Mouse (Mus musculus) left cerebral cortex, postnatal 14 days (tissue): Measurements from ENCODE around the gene Scpep1. TPM values are rescaled to one million over a fixed set of nuclear protein-coding genes. Genes with fewer than 3 reads are reported as not detected.
"Not testable (repeated sequence)": the region's sequence is repeated elsewhere in the genome, so short reads cannot be mapped to it uniquely, and the experiment has no call there.

Experiments used
- DNase-seq, 2 experiments: peaks; one replicate each; pipeline ENCODE4 v3.0.0; 2021 to 2022; ENCODE audit warnings: low spot score in 2 of 2, mixed read lengths in 1 of 2
- intact Hi-C: fragments of 180-260 bp; cut with DNase I; formaldehyde crosslinking; loops from one replicate; pipeline ENCODE4 v1.15.1; 2025
- total RNA-seq, 2 experiments: library from RNA; stranded (reverse); gene quantifications; 2 replicates each; pipeline ENCODE4 v1.2.3; 2021

Scpep1 gene
- total RNA-seq, 2 experiments from 2014 or later = 19.8 to 19.9 TPM

- DNase-seq = no peak
- intact Hi-C loops = no loop called here
Measured at GRCm38 (mm10) chr11:88937886-88938285, 17.4 kb downstream of the Scpep1 start.

- DNase-seq = peak; percentile 48 to 53
- intact Hi-C loops = no loop called here
Measured at GRCm38 (mm10) chr11:88934089-88935000, 20.9 kb downstream of the Scpep1 start.

DNA sequence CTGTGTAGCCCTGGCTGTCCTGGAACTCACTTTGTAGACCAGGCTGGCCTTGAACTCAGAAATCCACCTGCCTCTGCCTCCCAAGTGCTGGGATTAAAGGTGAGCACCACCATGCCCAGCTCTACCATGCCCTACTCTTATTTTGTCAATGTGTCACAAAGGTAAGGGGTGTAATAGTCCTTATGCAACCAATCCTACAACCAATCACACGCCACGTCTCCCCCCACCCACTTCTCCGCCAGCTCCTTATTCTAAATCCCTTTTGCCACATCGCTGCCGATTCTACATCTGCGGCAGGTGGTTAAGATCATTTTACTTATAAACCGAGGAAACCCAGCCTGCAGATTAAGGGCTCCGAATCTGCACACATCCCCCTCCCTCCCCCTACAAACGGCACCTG, 22.2 kb downstream of the Scpep1 start:
- intact Hi-C loops = no loop called here

DNA sequence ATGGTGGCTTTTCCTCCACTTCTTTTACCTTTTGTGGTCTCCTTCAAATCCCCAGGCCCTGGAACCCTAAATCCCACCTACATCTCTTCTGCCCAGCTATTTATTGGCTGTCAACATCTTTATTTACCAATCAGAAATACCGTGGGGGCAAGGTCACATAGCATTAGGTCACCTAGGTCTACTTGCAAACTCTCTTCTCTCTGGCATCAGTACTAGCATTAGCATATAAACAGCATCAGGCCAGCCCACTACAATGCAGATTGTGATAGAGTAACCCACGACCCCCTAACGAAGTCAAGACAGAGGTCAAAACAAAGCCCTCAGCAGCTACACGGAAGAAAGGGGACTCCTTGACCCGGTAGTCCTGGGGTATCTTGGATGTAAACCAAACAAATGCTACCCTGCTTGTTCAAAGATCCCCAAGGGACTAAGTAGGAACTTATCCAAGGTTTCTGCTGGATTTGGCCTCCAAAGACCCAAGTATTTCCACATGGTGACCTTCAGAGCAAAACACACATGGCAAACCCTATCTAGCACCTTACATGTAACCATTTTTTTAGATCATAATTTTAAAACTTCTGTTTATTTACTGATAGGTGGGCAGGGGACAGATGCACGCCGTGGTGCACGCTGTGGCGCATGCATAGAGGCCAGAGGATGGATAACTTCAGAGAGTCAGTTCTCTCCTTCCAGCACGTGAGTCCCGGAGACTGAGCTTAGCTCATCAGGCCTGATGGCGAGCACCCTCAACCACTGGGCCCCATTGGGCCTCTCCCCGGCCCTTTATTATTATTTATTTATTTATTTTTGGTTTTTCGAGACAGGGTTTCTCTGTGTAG, 23.4 kb downstream of the Scpep1 start:
- DNase-seq = no peak
- intact Hi-C loops = no loop called here

More for the DNA sequence above, 22.2 kb downstream of the Scpep1 start:
- DNase-seq = no peak

- DNase-seq = no peak
- intact Hi-C loops = no loop called here
Measured at GRCm38 (mm10) chr11:88926566-88926965, 28.7 kb downstream of the Scpep1 start.

DNA sequence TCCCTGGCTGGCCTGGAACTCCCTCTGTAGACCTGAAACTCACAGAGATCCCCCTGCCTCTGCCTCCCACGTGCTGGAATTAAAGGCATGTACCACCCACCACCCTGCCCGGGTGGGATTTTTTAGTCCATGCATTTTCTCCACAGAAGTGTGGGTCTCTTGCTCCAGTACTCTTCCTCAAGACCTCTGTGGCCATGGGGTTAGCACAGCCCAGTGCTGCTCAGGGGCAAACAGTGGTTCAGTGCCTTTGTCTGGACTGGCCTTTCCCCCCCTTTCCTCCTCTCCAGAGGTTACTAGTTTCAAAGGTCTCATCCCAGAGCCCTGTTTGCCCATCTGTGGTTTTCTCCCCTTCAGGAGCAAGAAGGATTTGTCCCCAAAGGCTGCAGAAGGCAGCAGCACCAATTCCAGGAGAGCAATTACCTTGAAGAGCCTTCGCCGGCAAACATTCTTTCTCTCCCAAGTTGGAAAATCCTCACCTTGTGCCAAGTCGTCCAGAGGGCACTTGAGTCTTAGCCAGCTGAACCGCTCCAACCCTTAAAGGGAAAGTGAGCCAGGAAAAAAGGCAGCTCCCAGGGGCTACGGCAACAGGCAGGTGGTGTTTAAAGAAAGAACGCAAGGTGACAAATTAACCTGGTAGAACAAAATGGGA, 45.8 kb downstream of the Scpep1 start:
- no peak for DNase-seq
- intact Hi-C loops = loop anchor here (5.0 kb wide), 1 partner anchor 63 kb away; the partner anchor contains the start of gene Coil

DNA sequence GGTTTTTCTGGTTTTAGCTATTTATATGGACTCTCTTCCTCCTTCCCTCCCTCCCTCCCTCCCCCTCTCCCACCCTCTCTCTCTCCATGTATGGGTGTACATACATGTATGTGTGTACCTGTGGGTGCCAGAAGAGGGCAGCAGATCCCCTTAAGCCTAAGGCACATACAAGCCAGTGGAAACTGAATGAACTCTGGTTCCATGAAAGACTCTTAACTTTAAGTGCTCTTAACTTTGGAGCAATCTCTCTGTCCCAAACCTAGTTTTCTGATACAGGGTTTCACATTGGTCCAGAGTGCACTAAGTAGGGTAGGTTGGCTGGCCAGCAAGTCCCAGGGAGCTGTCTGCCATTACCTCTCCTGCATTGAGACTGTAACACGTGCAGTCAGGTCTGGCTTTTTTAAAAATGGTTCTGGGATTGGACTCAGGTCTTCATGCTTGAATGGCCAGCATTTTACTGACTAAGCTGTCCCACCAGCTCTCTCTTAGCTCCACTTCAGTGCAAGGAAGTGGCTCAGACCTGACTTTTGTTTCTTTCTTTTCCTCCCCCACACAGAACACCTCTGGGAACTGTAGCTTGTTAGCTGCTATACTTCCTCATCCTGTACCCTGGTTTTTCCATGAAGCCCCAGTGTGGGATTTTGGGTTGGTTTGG, 46.6 kb downstream of the Scpep1 start:
- intact Hi-C loops = loop anchor here (5.0 kb wide), 1 partner anchor 64 kb away; the partner anchor contains the start of gene Coil
- peak; percentile 69 to 80 for DNase-seq

GRCm38 (mm10) chr11:88907886-88908285, 47.4 kb downstream of the Scpep1 start:
- DNase-seq = no peak
- intact Hi-C loops = loop anchor here (5.0 kb wide), 1 partner anchor 64 kb away; the partner anchor contains the start of gene Coil

- no peak for DNase-seq
- intact Hi-C loops = loop anchor here (5.0 kb wide), 1 partner anchor 67 kb away; the partner anchor contains the start of gene Coil
Measured at GRCm38 (mm10) chr11:88905621-88906020, 49.6 kb downstream of the Scpep1 start.

GRCm38 (mm10) chr11:88904080-88904479, 51.2 kb downstream of the Scpep1 start:
- no peak for DNase-seq
- intact Hi-C loops = no loop called here

GRCm38 (mm10) chr11:88902762-88903161, 52.5 kb downstream of the Scpep1 start:
- no peak for DNase-seq
- intact Hi-C loops = no loop called here

GRCm38 (mm10) chr11:88901341-88901802, 53.9 kb downstream of the Scpep1 start:
- intact Hi-C loops = no loop called here
- no peak for DNase-seq

GRCm38 (mm10) chr11:88899561-88899960, 55.7 kb downstream of the Scpep1 start:
- intact Hi-C loops = no loop called here
- DNase-seq = no peak

DNA sequence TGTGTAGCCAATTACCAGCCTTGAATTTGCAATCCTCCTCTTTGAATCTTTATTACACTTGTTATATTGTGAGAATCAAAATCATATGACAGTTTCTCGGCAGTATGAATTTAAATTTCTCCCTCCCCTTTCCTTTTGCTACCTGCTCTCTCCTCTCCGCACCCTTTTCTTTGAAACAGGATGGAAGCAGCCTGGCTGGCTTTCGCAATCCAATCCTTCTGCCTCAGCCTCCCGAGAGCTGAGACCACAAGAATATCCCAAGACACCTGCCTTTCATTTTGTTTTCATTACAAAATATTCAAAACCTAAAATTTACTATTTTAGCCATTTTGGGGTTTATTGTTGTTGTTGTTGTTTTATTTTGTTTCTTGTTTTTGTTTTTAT, 56.9 kb downstream of the Scpep1 start:
- intact Hi-C loops = no loop called here
- no peak for DNase-seq

DNA sequence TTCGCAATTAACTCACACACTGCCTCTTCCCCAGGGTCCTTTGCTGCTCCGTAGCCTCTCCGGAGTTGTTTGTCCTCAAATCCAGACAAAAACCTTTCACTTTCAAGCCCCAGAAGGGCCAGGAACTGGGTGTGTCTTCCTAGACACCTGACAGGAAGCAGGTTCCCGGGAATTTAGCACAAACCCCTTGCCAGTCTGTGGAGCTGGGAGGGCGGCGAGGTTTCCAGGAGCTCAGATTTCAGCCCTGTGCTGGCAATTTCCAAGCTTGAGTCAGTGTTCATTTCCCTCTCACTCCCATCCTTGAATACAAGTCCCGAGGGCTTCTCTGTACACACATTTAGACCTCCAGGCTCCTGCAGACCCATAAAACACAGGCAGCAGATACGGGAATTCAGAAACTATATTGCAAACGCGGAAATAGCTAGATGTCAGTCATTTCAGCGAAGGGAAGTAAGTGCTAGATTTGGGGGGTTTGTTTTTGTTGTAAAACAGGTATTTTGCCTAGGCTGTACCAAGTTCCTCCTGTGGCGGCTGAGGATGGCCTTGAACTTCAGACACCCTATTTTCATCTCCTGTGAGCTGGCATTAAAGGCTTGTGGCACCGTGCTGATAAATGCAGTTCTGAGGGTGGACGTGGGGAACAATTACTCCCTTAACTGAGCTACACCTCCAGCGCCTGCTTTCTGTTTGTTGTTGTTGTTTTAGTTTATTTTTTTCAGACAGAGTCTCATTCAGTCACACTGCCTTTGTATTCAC, 57.5 kb downstream of the Scpep1 start:
- DNase-seq = no peak
- intact Hi-C loops = no loop called here

GRCm38 (mm10) chr11:88895800-88896232, 59.4 kb downstream of the Scpep1 start:
- peak in 1 of 2 experiments; percentile 14 for DNase-seq
- intact Hi-C loops = not testable (repeated sequence)

DNA sequence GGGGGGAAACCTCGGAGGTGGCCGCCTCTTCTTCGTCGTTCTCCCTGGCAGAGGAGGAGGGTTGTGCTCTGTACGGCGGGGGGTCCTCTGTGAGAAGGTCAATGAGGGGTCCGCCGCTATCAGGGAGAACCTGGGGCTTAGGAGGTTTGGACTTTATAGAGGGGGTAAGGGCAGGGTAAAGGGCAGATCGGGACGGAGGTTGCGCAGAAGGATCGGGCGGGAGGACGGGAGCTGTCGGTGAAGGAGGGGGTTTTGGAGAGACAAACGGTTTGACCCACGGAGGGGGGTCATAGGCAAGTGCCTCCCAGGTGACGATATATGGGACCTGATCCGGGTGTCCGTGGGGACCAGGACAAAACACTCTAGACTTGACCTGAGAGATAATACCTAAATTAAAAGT, 60.0 kb downstream of the Scpep1 start:
- DNase-seq, intact Hi-C loops: not testable (repeated sequence)

GRCm38 (mm10) chr11:88894279-88894678, 61.0 kb downstream of the Scpep1 start:
- intact Hi-C loops = not testable (repeated sequence)

More at GRCm38 (mm10) chr11:88894279-88894678, 61.0 kb downstream of the Scpep1 start:
- DNase-seq = not testable (repeated sequence)
